Mouse (Mus musculus) midbrain, embryonic 14.5 days (tissue): ENCODE measurements around the gene Tln1. TPM values are rescaled to one million over a fixed set of nuclear protein-coding genes. Genes with fewer than 3 reads are reported as not detected.

Experiments
- ATAC-seq: fragments of 200-750 bp; cut with Nextera tagmentation; 2 replicates; pipeline ENCODE4 v1.8.0; 2017; ENCODE audit warnings: moderate number of reproducible peaks, moderate library complexity; ENCODE audit not compliant: low FRiP score, low TSS enrichment
- DNase-seq: peaks from one replicate; pipeline ENCODE4 v3.0.0-alpha.2; 2015
- H3K27ac ChIP-seq: fragments of 300-500 bp; sonication (generic); replicated peaks from 2 replicates; pipeline ENCODE4 v1.5.1; 2014; ENCODE audit warnings: mild to moderate bottlenecking, low read depth, low read length, moderate library complexity
- H3K27me3 ChIP-seq: fragments of 300-500 bp; sonication (generic); 2 replicates; pipeline ENCODE4 v1.6.1; 2014; ENCODE audit warnings: low read length, control low read depth, mixed read lengths; ENCODE audit not compliant: control insufficient read depth, insufficient read depth
- H3K36me3 ChIP-seq: fragments of 300-500 bp; sonication (generic); 2 replicates; pipeline ENCODE4 v1.6.1; 2014; ENCODE audit warnings: low read length, control low read depth; ENCODE audit not compliant: control insufficient read depth, insufficient read depth
- H3K4me1 ChIP-seq: fragments of 300-500 bp; sonication (generic); 2 replicates; pipeline ENCODE4 v1.6.1; 2014; ENCODE audit warnings: mild to moderate bottlenecking, antibody characterized with exemption, low read length, control low read depth; ENCODE audit not compliant: control insufficient read depth, insufficient read depth
- H3K4me2 ChIP-seq: fragments of 300-500 bp; sonication (generic); 2 replicates; pipeline ENCODE4 v1.6.1; 2014; ENCODE audit warnings: mild to moderate bottlenecking, low read length, moderate library complexity
- H3K4me3 ChIP-seq: fragments of 300-500 bp; sonication (generic); replicated peaks from 2 replicates; pipeline ENCODE4 v1.5.1; 2014; ENCODE audit warnings: low read depth, low read length
- H3K9ac ChIP-seq: fragments of 300-500 bp; sonication (generic); replicated peaks from 2 replicates; pipeline ENCODE4 v1.6.1; 2014; ENCODE audit warnings: mild to moderate bottlenecking, low read length, moderate library complexity
- H3K9me3 ChIP-seq: fragments of 300-500 bp; sonication (generic); 2 replicates; pipeline ENCODE4 v1.6.1; 2016; ENCODE audit warnings: low read length, control low read depth, mixed read lengths; ENCODE audit not compliant: control insufficient read depth
- WGBS: fragments of 180-500 bp; shearing (Covaris S2); extraction: QIAGEN DNeasy Blood & Tissue Kit; methylation state at CpG from one replicate; pipeline ENCODE4 v1.1.7; 2014; 5-methylcytosine and 5-hydroxymethylcytosine counted together
- polyA plus RNA-seq: library from polyadenylated mRNA; unstranded; fragments of >200 nt; fragmentation: Nextera tagmentation; extraction: Ambion mirVana; gene quantifications from 2 replicates; pipeline ENCODE4 v1.2.1, GENCODE M21; 2014

Tln1 gene
- polyA plus RNA-seq, 1 experiment from 2014 or later: 60.3 TPM

GRCm38 (mm10) chr4:43567140-43567539 is 4.6 kb upstream of the Tln1 start:
- Histone ChIP-seq H3K4me1 (peaks cover 13% of the 10 kb centered on the region), H3K27me3 (no peaks in the 10 kb centered on the region), H3K4me2 (no peak overlapping the region), H3K36me3 (peaks cover 85% of the 10 kb centered on the region), H3K27ac (no peak overlapping the region), H3K9ac (no peak overlapping the region), H3K4me3 (no peak overlapping the region), H3K9me3 (no peaks in the 10 kb centered on the region)
- no peak for ATAC-seq
- 95% methylated on average over 9 of the region's 9 CpGs for WGBS
- no peak for DNase-seq

DNA sequence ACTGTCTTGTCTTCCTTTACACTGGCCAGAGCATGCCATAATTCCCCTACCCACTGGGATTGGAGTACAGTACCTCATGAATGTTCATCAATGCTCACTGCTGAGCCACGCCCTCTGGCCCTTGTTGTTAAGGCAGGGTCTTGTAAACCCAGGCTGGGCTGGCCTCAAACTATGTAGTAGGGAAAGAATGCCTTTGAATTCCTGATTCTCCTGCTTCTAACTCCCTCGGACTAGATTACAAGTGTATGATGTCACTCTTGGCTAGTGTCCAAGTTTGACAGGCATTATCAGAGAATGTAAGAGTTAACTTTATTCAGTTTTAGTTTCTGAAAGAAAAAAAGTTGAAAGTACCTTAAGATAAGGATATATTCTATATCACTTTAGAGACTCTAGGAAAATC is 1.7 kb upstream of the Tln1 start:
- Histone ChIP-seq H3K4me2 (0 out of 2 replicates have a peak overlapping the region, but pooled peaks have one; percentile 91), H3K9ac (no peak overlapping the region), H3K9me3 (no peaks in the 10 kb centered on the region), H3K4me1 (peaks cover 28% of the 10 kb centered on the region), H3K27me3 (no peaks in the 10 kb centered on the region), H3K36me3 (peaks cover 57% of the 10 kb centered on the region), H3K4me3 (no peak overlapping the region), H3K27ac (no peak overlapping the region)
- ATAC-seq (no peak), DNase-seq (peak; percentile 34)
- 43% methylated on average over 2 of the region's 2 CpGs for WGBS

GRCm38 (mm10) chr4:43563601-43563875 is 1.0 kb upstream of the Tln1 start:
- peaks cover 57% of the 10 kb centered on the region for H3K36me3 ChIP-seq
- ATAC-seq: no peak
- peak overlapping the region; percentile 91 for H3K4me2 ChIP-seq
- peak overlapping the region; percentile 95; the same call in 1 of the 2 replicates for H3K4me3 ChIP-seq
- no peaks in the 10 kb centered on the region for H3K9me3 ChIP-seq
- no peaks in the 10 kb centered on the region for H3K27me3 ChIP-seq
- WGBS: 82% methylated on average over 4 of the region's 4 CpGs
- peak overlapping the region; percentile 90 for H3K9ac ChIP-seq
- H3K4me1 ChIP-seq: peaks cover 32% of the 10 kb centered on the region
- no peak overlapping the region for H3K27ac ChIP-seq
- DNase-seq: no peak

- Histone ChIP-seq H3K9me3 (no peaks in the 10 kb centered on the region), H3K4me2 (peak overlapping the region; percentile 91), H3K4me1 (peaks cover 33% of the 10 kb centered on the region), H3K27ac (peak overlapping the region; percentile 95), H3K36me3 (peaks cover 57% of the 10 kb centered on the region), H3K4me3 (peak overlapping the region; percentile 95), H3K27me3 (no peaks in the 10 kb centered on the region), H3K9ac (peak overlapping the region; percentile 90)
- WGBS: 8% methylated on average over 22 of the region's 22 CpGs
- DNase-seq: no peak
- ATAC-seq: peak; percentile 10; the same call in 1 of the 2 replicates
These were observed 494 bp upstream of the Tln1 start for GRCm38 (mm10) chr4:43562769-43563600.

DNA sequence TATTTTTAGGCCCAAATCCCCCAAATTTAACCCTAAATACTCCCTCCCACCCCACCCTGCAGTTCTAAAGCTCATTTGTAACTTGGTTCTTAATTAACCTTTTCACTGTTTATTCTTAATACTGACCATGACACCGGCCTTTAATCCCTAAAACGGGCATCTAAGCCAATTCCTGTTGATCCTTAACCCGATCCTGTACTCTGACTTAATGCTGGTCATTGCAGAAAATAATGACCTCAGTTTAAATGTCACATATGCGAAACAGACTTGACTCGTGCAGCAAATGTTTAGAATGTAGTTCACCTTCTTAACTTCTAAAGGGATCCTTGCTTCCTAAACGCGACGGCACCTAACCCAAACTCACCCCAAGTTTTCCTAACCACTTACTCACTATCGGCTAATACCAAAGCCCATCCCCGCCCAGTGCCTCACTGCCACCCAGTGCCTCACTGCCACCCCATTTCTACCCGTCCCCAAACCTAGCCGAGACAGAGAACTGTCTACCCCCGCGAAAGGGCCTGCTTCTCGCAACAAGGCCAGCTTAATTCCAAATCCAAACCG is 975 bp downstream of the Tln1 start:
- peak overlapping the region; percentile 91 for H3K4me2 ChIP-seq
- H3K4me1 ChIP-seq: peaks cover 33% of the 10 kb centered on the region
- H3K4me3 ChIP-seq: peak overlapping the region; percentile 95
- 3% methylated on average over 16 of the region's 16 CpGs for WGBS
- H3K36me3 ChIP-seq: peaks cover 50% of the 10 kb centered on the region
- H3K27me3 ChIP-seq: no peaks in the 10 kb centered on the region
- no peaks in the 10 kb centered on the region for H3K9me3 ChIP-seq
- peak overlapping the region; percentile 95 for H3K27ac ChIP-seq
- no peak for DNase-seq
- H3K9ac ChIP-seq: peak overlapping the region; percentile 90
- no peak; the same call in none of the 2 replicates for ATAC-seq

DNA sequence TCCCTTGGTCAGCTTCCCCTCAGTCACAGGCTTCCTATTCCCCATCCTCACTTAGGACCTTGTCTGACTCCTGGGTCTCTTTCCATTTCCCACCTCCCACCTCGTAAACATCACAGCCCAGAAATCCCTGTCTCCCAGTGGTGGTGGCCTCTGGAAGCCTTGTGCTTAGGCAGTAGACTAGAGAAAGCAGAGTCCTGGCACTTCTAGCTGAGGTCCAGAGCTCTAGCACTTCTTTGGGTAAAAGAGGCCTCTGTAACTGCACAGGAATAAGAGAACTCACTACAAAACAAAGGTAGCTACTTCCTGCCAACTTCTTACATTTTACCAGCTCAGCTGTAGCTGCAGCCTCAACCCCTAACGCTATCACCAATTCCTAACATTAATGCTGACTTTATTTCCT is 1.5 kb downstream of the Tln1 start:
- Histone ChIP-seq H3K4me2 (peak overlapping the region; percentile 91), H3K4me3 (peak overlapping the region; percentile 95), H3K9ac (peak overlapping the region; percentile 90), H3K4me1 (peaks cover 33% of the 10 kb centered on the region), H3K27me3 (no peaks in the 10 kb centered on the region), H3K9me3 (no peaks in the 10 kb centered on the region), H3K36me3 (peaks cover 50% of the 10 kb centered on the region), H3K27ac (no peak overlapping the region)
- ATAC-seq (no peak), DNase-seq (no peak)
- WGBS: 57% methylated on average over 2 of the region's 2 CpGs

DNA sequence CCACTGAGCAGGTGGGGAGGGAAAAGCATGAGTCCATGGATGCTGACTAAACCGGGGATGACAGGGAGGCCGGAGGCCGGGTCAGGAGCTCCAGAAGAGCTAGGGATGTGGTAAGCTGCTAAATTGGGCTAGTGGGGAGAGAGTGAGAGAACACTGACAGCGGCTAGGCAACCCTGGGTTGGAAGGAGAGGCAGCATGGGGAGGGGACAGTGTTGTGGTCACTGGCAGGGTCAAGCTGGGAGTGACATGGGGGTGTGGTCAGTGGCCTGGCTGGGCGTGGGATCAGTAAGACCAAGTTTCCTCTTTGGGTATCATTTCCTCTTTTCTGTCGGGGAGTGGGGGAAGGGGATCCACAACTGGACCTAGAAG is 2.3 kb downstream of the Tln1 start:
- WGBS: 66% methylated on average over 6 of the region's 6 CpGs
- Histone ChIP-seq H3K9ac (peak overlapping the region; percentile 34; the same call in 1 of the 2 replicates), H3K9me3 (no peaks in the 10 kb centered on the region), H3K36me3 (peaks cover 50% of the 10 kb centered on the region), H3K27ac (no peak overlapping the region), H3K4me3 (no peak overlapping the region), H3K4me2 (peak overlapping the region; percentile 91; the same call in 1 of the 2 replicates), H3K4me1 (peaks cover 33% of the 10 kb centered on the region), H3K27me3 (no peaks in the 10 kb centered on the region)
- ATAC-seq: no peak
- DNase-seq: no peak

GRCm38 (mm10) chr4:43559519-43560242 is 2.8 kb downstream of the Tln1 start:
- Histone ChIP-seq H3K36me3 (peaks cover 50% of the 10 kb centered on the region), H3K27me3 (no peaks in the 10 kb centered on the region), H3K4me1 (peaks cover 33% of the 10 kb centered on the region), H3K9ac (peak overlapping the region; percentile 34; the same call in 1 of the 2 replicates), H3K27ac (no peak overlapping the region), H3K4me2 (peak overlapping the region; percentile 3; the same call in 1 of the 2 replicates), H3K9me3 (no peaks in the 10 kb centered on the region), H3K4me3 (no peak overlapping the region)
- ATAC-seq (no peak), DNase-seq (no peak)
- 88% methylated on average over 13 of the region's 13 CpGs for WGBS
